Mouse (Mus musculus) CH12.LX (cell line): ENCODE measurements at regions not wholly inside any gene's neighbourhood (a gene's known extent, or its start where the extent isn't known, plus 50 kb on each side); places are given as distances from the start of the nearest gene placed in this dataset.

ENCODE experiments used
- DNase-seq: peaks from one replicate; pipeline ENCODE4 v3.0.0-alpha.2; 2013; ENCODE audit errors: extremely low read depth
- H3K27ac ChIP-seq: 2 replicates; pipeline ENCODE4 v1.5.1; 2012; ENCODE audit warnings: low read depth, mild to moderate bottlenecking, control low read depth, moderate library complexity; ENCODE audit not compliant: insufficient read depth
- H3K27me3 ChIP-seq: replicated peaks from 2 replicates; pipeline ENCODE3; 2012; ENCODE audit warnings: inconsistent platforms
- H3K36me3 ChIP-seq, 2 experiments: replicated peaks in 1 of 2; 2 replicates each; pipeline versions ENCODE3 to v1.6.1; 2012; ENCODE audit warnings: inconsistent platforms in 1 of 2, low read length in 1 of 2, mild to moderate bottlenecking in 1 of 2, mixed read lengths in 1 of 2, moderate library complexity in 1 of 2; ENCODE audit not compliant: control insufficient read depth in 1 of 2, insufficient read depth in 1 of 2
- H3K4me1 ChIP-seq, 2 experiments: 2 replicates each; pipeline ENCODE4 v1.6.1; 2012; ENCODE audit warnings: inconsistent platforms in 1 of 2, moderate library complexity in 1 of 2; ENCODE audit not compliant: insufficient read depth in 2 of 2, control insufficient read depth in 1 of 2
- H3K4me2 ChIP-seq: 2 replicates; pipeline ENCODE4 v1.6.1; 2012; ENCODE audit warnings: low read depth, mild to moderate bottlenecking, control low read depth; ENCODE audit not compliant: poor library complexity, insufficient read depth, severe bottlenecking
- H3K4me3 ChIP-seq, 3 experiments: fragments of 150-350 bp in 1 of 3; sonication (generic) in 1 of 3; replicated peaks in 1 of 3; 2 replicates each; pipeline versions ENCODE3 to v1.5.1; 2011 to 2012; ENCODE audit warnings: low read depth in 2 of 3, low read length in 2 of 3, mild to moderate bottlenecking in 2 of 3, moderate library complexity in 2 of 3, control low read depth in 1 of 3, improper control_type of control experiment in 1 of 3, inconsistent platforms in 1 of 3, mixed read lengths in 1 of 3; ENCODE audit not compliant: poor library complexity in 1 of 3
- H3K79me2 ChIP-seq: replicated peaks from 2 replicates; pipeline ENCODE4 v1.6.1; 2012; ENCODE audit warnings: mild to moderate bottlenecking, moderate library complexity; ENCODE audit not compliant: control insufficient read depth, poor library complexity, insufficient read depth, severe bottlenecking; ENCODE audit errors: extremely low read depth
- H3K9ac ChIP-seq: 2 replicates; pipeline ENCODE4 v1.6.1; 2012; ENCODE audit warnings: low read depth, mild to moderate bottlenecking, control low read depth, moderate library complexity; ENCODE audit not compliant: insufficient read depth
- H3K9me3 ChIP-seq: replicated peaks from 2 replicates; pipeline ENCODE3; 2012; ENCODE audit warnings: low read length, inconsistent platforms, mixed read lengths
- BHLHE40 ChIP-seq: IDR thresholded peaks from 2 replicates; pipeline ENCODE4 v1.6.1; 2011; ENCODE audit warnings: mild to moderate bottlenecking, low read depth, low read length, improper control_type of control experiment
- CTCF ChIP-seq, 2 experiments: IDR thresholded peaks in 1 of 2; conservative IDR thresholded peaks in 1 of 2; 2 replicates each; pipeline ENCODE4 v1.5.1; 2011 to 2012; ENCODE audit warnings: low read depth in 2 of 2, low read length in 2 of 2, improper control_type of control experiment in 1 of 2, inconsistent platforms in 1 of 2, mild to moderate bottlenecking in 1 of 2, moderate library complexity in 1 of 2
- EP300 ChIP-seq: IDR thresholded peaks from 2 replicates; pipeline ENCODE4 v1.6.1; 2011; ENCODE audit warnings: low read length, improper control_type of control experiment
- ETS1 ChIP-seq: conservative IDR thresholded peaks from 2 replicates; pipeline ENCODE4 v1.6.1; 2012; ENCODE audit warnings: low read depth, mild to moderate bottlenecking, inconsistent platforms, low read length, improper control_type of control experiment, moderate library complexity
- IRF4 ChIP-seq: IDR thresholded peaks from 2 replicates; pipeline ENCODE4 v1.6.1; 2014; ENCODE audit warnings: low read depth, mild to moderate bottlenecking, inconsistent platforms, low read length, improper control_type of control experiment
- KAT2A ChIP-seq: IDR thresholded peaks from 2 replicates; pipeline ENCODE4 v1.6.1; 2012; ENCODE audit warnings: low read length, improper control_type of control experiment, inconsistent platforms; ENCODE audit not compliant: insufficient replicate concordance
- MAFK ChIP-seq: IDR thresholded peaks from 2 replicates; pipeline ENCODE4 v1.6.1; 2011; ENCODE audit warnings: low read length, improper control_type of control experiment; ENCODE audit not compliant: insufficient replicate concordance
- MAX ChIP-seq: IDR thresholded peaks from 2 replicates; pipeline ENCODE4 v1.6.1; 2011; ENCODE audit warnings: low read length, improper control_type of control experiment
- MEF2A ChIP-seq: IDR thresholded peaks from 2 replicates; pipeline ENCODE4 v1.6.1; 2014; ENCODE audit warnings: low read depth, mild to moderate bottlenecking, inconsistent platforms, low read length, improper control_type of control experiment, borderline replicate concordance
- MYC ChIP-seq: IDR thresholded peaks from 2 replicates; pipeline ENCODE4 v1.6.1; 2011; ENCODE audit warnings: low read depth, mild to moderate bottlenecking, improper control_type of control experiment, low read length
- NELFE ChIP-seq: IDR thresholded peaks from 2 replicates; pipeline ENCODE4 v1.6.1; 2011; ENCODE audit warnings: low read depth, low read length, improper control_type of control experiment
- NRF1 ChIP-seq: IDR thresholded peaks from 2 replicates; pipeline ENCODE4 v1.6.1; 2014; ENCODE audit warnings: low read depth, mild to moderate bottlenecking, inconsistent platforms, low read length, improper control_type of control experiment, moderate library complexity
- TCF12 ChIP-seq: IDR thresholded peaks from 2 replicates; pipeline ENCODE4 v1.6.1; 2014; ENCODE audit warnings: low read depth, mild to moderate bottlenecking, inconsistent platforms, low read length, improper control_type of control experiment
- USF1 ChIP-seq: IDR thresholded peaks from 2 replicates; pipeline ENCODE4 v1.6.1; 2014; ENCODE audit warnings: low read depth, mild to moderate bottlenecking, inconsistent platforms, low read length, improper control_type of control experiment
- USF2 ChIP-seq: conservative IDR thresholded peaks from 2 replicates; pipeline ENCODE4 v1.6.1; 2011; ENCODE audit warnings: low read depth, low read length, improper control_type of control experiment
- ZKSCAN1 ChIP-seq: IDR thresholded peaks from 2 replicates; pipeline ENCODE4 v1.6.1; 2012; ENCODE audit warnings: low read depth, inconsistent platforms, low read length, improper control_type of control experiment, borderline replicate concordance
- ZNF384 ChIP-seq: IDR thresholded peaks from 2 replicates; pipeline ENCODE4 v1.6.1; 2012; ENCODE audit warnings: low read depth, low read length, improper control_type of control experiment, inconsistent platforms
- dilution Hi-C: fragments of 300-500 bp; cut with MboI; formaldehyde crosslinking; loops from 2 replicates; pipeline ENCODE4 v1.14.3; 2020; ENCODE audit warnings: low sequenced_read_pairs; ENCODE audit not compliant: extremely low pct_unique_long_range_greater_than_20kb, extremely low pct_ligation_motif_present
- in situ Hi-C: fragments of 300-500 bp; cut with MboI; formaldehyde crosslinking; loops from 3 replicates; pipeline ENCODE4 v1.14.3; 2019; ENCODE audit warnings: low sequenced_read_pairs, low pct_ligation_motif_present, low pct_unique_long_range_greater_than_20kb, mixed read lengths

DNA sequence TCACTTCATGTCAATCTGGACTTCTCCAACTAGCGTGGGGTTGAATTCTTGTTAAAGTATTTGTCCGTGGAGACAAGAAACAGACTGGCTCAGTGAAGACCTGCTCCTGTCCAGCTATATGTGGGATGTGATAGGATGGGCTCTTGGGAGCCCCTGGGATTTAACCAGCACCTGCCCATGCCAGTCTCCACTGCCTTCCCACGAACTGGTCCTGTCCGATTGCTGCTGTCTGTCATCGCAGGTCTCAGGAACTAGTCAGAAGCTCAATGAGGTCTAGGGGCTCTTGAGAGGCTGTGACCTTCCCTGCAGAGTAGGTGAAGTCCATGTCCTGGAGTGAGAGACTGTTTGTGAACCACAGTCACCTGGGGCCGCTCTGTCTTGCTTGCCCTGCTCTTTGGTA lies 62.8 kb upstream of the Lrpap1 start:
- peaks cover 20% of the 10 kb centered on the region for H3K9me3 ChIP-seq
- H3K79me2 ChIP-seq, result no peaks in the 10 kb centered on the region
- H3K27me3 ChIP-seq, result peaks cover 55% of the 10 kb centered on the region
- DNase-seq, result peak; percentile 21
- H3K4me2 ChIP-seq, result peak overlapping the region; percentile 19; the same call in 1 of the 2 replicates
- no peaks in the 10 kb centered on the region for H3K36me3 ChIP-seq
- no peak overlapping the region for H3K9ac ChIP-seq
- in situ Hi-C loops (no loop called here), dilution Hi-C loops (no loop called here)
- peak overlapping the region; percentile 46 for H3K27ac ChIP-seq
- H3K4me3 ChIP-seq, result no peak overlapping the region
- H3K4me1 ChIP-seq, result peaks cover 28 to 29% of the 10 kb centered on the region in 2 experiments
- no peak for TF ChIP-seq ZNF384
- no peak for TF ChIP-seq CTCF (conservative IDR thresholded peaks at IDR 0.05 in 1 of 2, IDR thresholded peaks at IDR 0.05 in 1 of 2; ENCODE audit: low read depth in 2 of 2, low read length in 2 of 2)
- 0 out of 2 replicates have a peak, but pooled peaks have one; percentile 30 for TF ChIP-seq MAX
- no peak for TF ChIP-seq KAT2A
- TF ChIP-seq USF2, result no peak

DNA sequence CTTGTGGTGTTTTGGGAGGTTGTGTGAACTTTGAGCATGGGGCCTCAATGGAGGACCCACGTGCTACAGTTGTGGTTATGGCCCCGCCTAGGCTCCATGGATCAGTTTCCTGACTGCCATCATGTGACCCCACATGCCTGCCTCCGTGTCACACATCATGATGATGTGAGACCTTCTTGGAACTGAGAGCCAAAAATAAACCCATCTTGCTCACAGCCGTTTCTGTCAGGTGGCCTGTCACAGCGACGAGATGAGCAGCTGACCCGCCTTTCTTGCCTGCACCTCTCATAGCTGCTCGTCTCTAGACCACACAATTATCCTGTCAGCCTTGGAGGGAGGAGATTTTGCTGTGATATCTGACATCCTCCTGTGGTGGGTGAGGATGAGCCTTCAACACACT lies 60.4 kb upstream of the Lrpap1 start:
- H3K9ac ChIP-seq, result no peak overlapping the region
- dilution Hi-C loops (no loop called here), in situ Hi-C loops (no loop called here)
- H3K4me3 ChIP-seq, result no peak overlapping the region
- peaks cover 55% of the 10 kb centered on the region for H3K27me3 ChIP-seq
- H3K36me3 ChIP-seq, result no peaks in the 10 kb centered on the region
- H3K4me2 ChIP-seq, result no peak overlapping the region
- H3K79me2 ChIP-seq, result no peaks in the 10 kb centered on the region
- no peak overlapping the region for H3K27ac ChIP-seq
- peak; percentile 47 for DNase-seq
- H3K9me3 ChIP-seq, result peaks cover 20% of the 10 kb centered on the region
- TF ChIP-seq IRF4, result no peak
- TF ChIP-seq MEF2A, result peak; percentile 89
- peak; percentile 57 for TF ChIP-seq USF2
- no peak for TF ChIP-seq KAT2A
- peak; percentile 5; the same call in 1 of the 2 replicates for TF ChIP-seq EP300
- TF ChIP-seq NELFE, result no peak
- peak; percentile 66 for TF ChIP-seq USF1
- TF ChIP-seq MYC, result 0 out of 2 replicates have a peak, but pooled peaks have one; percentile 27
- peak; percentile 63 for TF ChIP-seq ETS1
- TF ChIP-seq MAX, result peak; percentile 92
- TF ChIP-seq BHLHE40, result peak; percentile 88
- 0 out of 2 replicates have a peak, but pooled peaks have one; percentile 33 for TF ChIP-seq TCF12
- TF ChIP-seq MAFK, result no peak
- no peak for TF ChIP-seq NRF1
- TF ChIP-seq ZKSCAN1, result no peak
- H3K4me1 ChIP-seq, result peaks cover 29 to 40% of the 10 kb centered on the region in 2 experiments
